Mouse (Mus musculus): ENCODE measurements around the gene Lrfn3. TPM values are rescaled to one million over a fixed set of nuclear protein-coding genes. Genes with fewer than 3 reads are reported as not detected.

Lrfn3 gene
- polyA plus RNA-seq, 2 experiments: 0.79 to 1.4 TPM

- TF ChIP-seq CTCF (IDR thresholded peaks at IDR 0.05; ENCODE audit: low read depth) (peak; percentile 77), EP300 (IDR thresholded peaks at IDR 0.05; ENCODE audit: low read depth) (no peak)
- Histone ChIP-seq H3K36me3 (replicated peaks; ENCODE audit: control insufficient read depth, insufficient read depth, low read depth) (no peaks in the 10 kb centered on the region), H3K4me3 (ENCODE audit: insufficient read depth in 1 of 2, low read depth in 2 of 2, low read length in 2 of 2) (no peak overlapping the region), H3K9ac (replicated peaks) (no peak overlapping the region), H3K4me2 (ENCODE audit: low read depth) (no peak overlapping the region), H3K27ac (no peak overlapping the region), H3K9me3 (ENCODE audit: control insufficient read depth, low read length) (no peaks in the 10 kb centered on the region), H3K4me1 (replicated peaks; ENCODE audit: control insufficient read depth in 2 of 2, insufficient read depth in 2 of 2, low read length in 1 of 2) (no peaks in the 10 kb centered on the region), H3K27me3 (ENCODE audit: control insufficient read depth, insufficient read depth, low read length) (0 out of 2 replicates have a peak, but pooled peaks cover 2% of the 10 kb centered on the region)
- peak in 1 of 3 experiments; percentile 17 for DNase-seq (ENCODE audit: low read depth in 3 of 3, low spot score in 3 of 3)
- 1% methylated on average over 30 of the region's 30 CpGs for WGBS (ENCODE audit: insufficient replicate concordance)
- no peak for ATAC-seq (ENCODE audit: insufficient read depth)
Observed at GRCm38 (mm10) chr7:30347828-30348227, 14.7 kb downstream of the Lrfn3 start.

GRCm38 (mm10) chr7:30346635-30347379 lies 15.8 kb downstream of the Lrfn3 start:
- Histone ChIP-seq H3K4me1 (replicated peaks; ENCODE audit: control insufficient read depth in 2 of 2, insufficient read depth in 2 of 2, low read length in 1 of 2) (no peaks in the 10 kb centered on the region), H3K27ac (no peak overlapping the region), H3K9me3 (ENCODE audit: control insufficient read depth, low read length) (no peaks in the 10 kb centered on the region), H3K4me3 (ENCODE audit: insufficient read depth in 1 of 2, low read depth in 2 of 2, low read length in 2 of 2) (no peak overlapping the region), H3K9ac (replicated peaks) (no peak overlapping the region), H3K4me2 (ENCODE audit: low read depth) (no peak overlapping the region), H3K36me3 (replicated peaks; ENCODE audit: control insufficient read depth, insufficient read depth, low read depth) (no peaks in the 10 kb centered on the region), H3K27me3 (ENCODE audit: control insufficient read depth, insufficient read depth, low read length) (0 out of 2 replicates have a peak, but pooled peaks cover 2% of the 10 kb centered on the region)
- DNase-seq (ENCODE audit: low read depth in 3 of 3, low spot score in 3 of 3) (peak in 1 of 3 experiments; percentile 29), ATAC-seq (ENCODE audit: insufficient read depth) (no peak)
- 19% methylated on average over 21 of the region's 21 CpGs for WGBS (ENCODE audit: insufficient replicate concordance)
- TF ChIP-seq CTCF (IDR thresholded peaks at IDR 0.05; ENCODE audit: low read depth) (no peak), EP300 (IDR thresholded peaks at IDR 0.05; ENCODE audit: low read depth) (no peak)

GRCm38 (mm10) chr7:30339432-30340109 lies 23.0 kb downstream of the Lrfn3 start:
- Histone ChIP-seq H3K27me3 (ENCODE audit: control insufficient read depth, insufficient read depth, low read length) (no peaks in the 10 kb centered on the region; the same call in 1 of the 2 replicates), H3K4me3 (ENCODE audit: insufficient read depth in 1 of 2, low read depth in 2 of 2, low read length in 2 of 2) (no peak overlapping the region)

GRCm38 (mm10) chr7:30336384-30336783 lies 26.2 kb downstream of the Lrfn3 start:
- Histone ChIP-seq H3K9me3 (ENCODE audit: control insufficient read depth, low read length) (no peaks in the 10 kb centered on the region), H3K4me2 (ENCODE audit: low read depth) (no peak overlapping the region), H3K9ac (replicated peaks) (no peak overlapping the region), H3K4me1 (replicated peaks; ENCODE audit: control insufficient read depth in 2 of 2, insufficient read depth in 2 of 2, low read length in 1 of 2) (peaks cover 0 to 4% of the 10 kb centered on the region in 2 experiments; a peak in 1 of 4 replicates), H3K27ac (no peak overlapping the region), H3K36me3 (replicated peaks; ENCODE audit: control insufficient read depth, insufficient read depth, low read depth) (no peaks in the 10 kb centered on the region), H3K27me3 (ENCODE audit: control insufficient read depth, insufficient read depth, low read length) (no peaks in the 10 kb centered on the region; the same call in 1 of the 2 replicates), H3K4me3 (ENCODE audit: insufficient read depth in 1 of 2, low read depth in 2 of 2, low read length in 2 of 2) (no peak overlapping the region)
- no peak for ATAC-seq (ENCODE audit: insufficient read depth)
- 5% methylated on average over 9 of the region's 9 CpGs for WGBS (ENCODE audit: insufficient replicate concordance)
- peak in 1 of 3 experiments; percentile 57 for DNase-seq (ENCODE audit: low read depth in 3 of 3, low spot score in 3 of 3)
- peak; percentile 93 for TF ChIP-seq CTCF (IDR thresholded peaks at IDR 0.05; ENCODE audit: low read depth)
- TF ChIP-seq EP300 (IDR thresholded peaks at IDR 0.05; ENCODE audit: low read depth): no peak

More at GRCm38 (mm10) chr7:30339432-30340109, 23.0 kb downstream of the Lrfn3 start:
- H3K9me3 ChIP-seq (ENCODE audit: control insufficient read depth, low read length): no peaks in the 10 kb centered on the region
- H3K9ac ChIP-seq (replicated peaks): no peak overlapping the region
- WGBS (ENCODE audit: insufficient replicate concordance): 44% methylated on average over 5 of the region's 5 CpGs
- no peak for DNase-seq (ENCODE audit: low read depth in 3 of 3, low spot score in 3 of 3)
- H3K36me3 ChIP-seq (replicated peaks; ENCODE audit: control insufficient read depth, insufficient read depth, low read depth): no peaks in the 10 kb centered on the region
- H3K4me1 ChIP-seq (replicated peaks; ENCODE audit: control insufficient read depth in 2 of 2, insufficient read depth in 2 of 2, low read length in 1 of 2): no peaks in the 10 kb centered on the region
- no peak overlapping the region for H3K4me2 ChIP-seq (ENCODE audit: low read depth)
- TF ChIP-seq CTCF (IDR thresholded peaks at IDR 0.05; ENCODE audit: low read depth) (no peak), EP300 (IDR thresholded peaks at IDR 0.05; ENCODE audit: low read depth) (no peak)
- H3K27ac ChIP-seq: no peak overlapping the region
- no peak for ATAC-seq (ENCODE audit: insufficient read depth)

- Histone ChIP-seq H3K27ac (no peak overlapping the region), H3K4me3 (ENCODE audit: insufficient read depth in 1 of 2, low read depth in 2 of 2, low read length in 2 of 2) (no peak overlapping the region), H3K4me1 (replicated peaks; ENCODE audit: control insufficient read depth in 2 of 2, insufficient read depth in 2 of 2, low read length in 1 of 2) (peaks cover 0 to 4% of the 10 kb centered on the region in 2 experiments; a peak in 1 of 4 replicates), H3K4me2 (ENCODE audit: low read depth) (no peak overlapping the region), H3K9ac (replicated peaks) (no peak overlapping the region), H3K9me3 (ENCODE audit: control insufficient read depth, low read length) (no peaks in the 10 kb centered on the region), H3K36me3 (replicated peaks; ENCODE audit: control insufficient read depth, insufficient read depth, low read depth) (no peaks in the 10 kb centered on the region), H3K27me3 (ENCODE audit: control insufficient read depth, insufficient read depth, low read length) (no peaks in the 10 kb centered on the region; the same call in 1 of the 2 replicates)
- ATAC-seq (ENCODE audit: insufficient read depth) (no peak), DNase-seq (ENCODE audit: low read depth in 3 of 3, low spot score in 3 of 3) (no peak)
- 65% methylated on average over 6 of the region's 6 CpGs for WGBS (ENCODE audit: insufficient replicate concordance)
- TF ChIP-seq EP300 (IDR thresholded peaks at IDR 0.05; ENCODE audit: low read depth): no peak
- TF ChIP-seq CTCF (IDR thresholded peaks at IDR 0.05; ENCODE audit: low read depth): no peak
Observed at GRCm38 (mm10) chr7:30335688-30336087, 26.9 kb downstream of the Lrfn3 start.

Data from liver, embryonic 14.5 days (tissue).